Mouse (Mus musculus) testis, postnatal 14 days (tissue): ENCODE measurements around the gene 1810062G17Rik.

Source experiments
- DNase-seq: peaks from one replicate; pipeline ENCODE4 v3.0.0; 2021; ENCODE audit warnings: low spot score

1810062G17Rik gene

GRCm38 (mm10) chr3:36505306-36505705, 29.6 kb downstream of the 1810062G17Rik start:
- DNase-seq, result no peak

GRCm38 (mm10) chr3:36505809-36506735, 30.3 kb downstream of the 1810062G17Rik start:
- DNase-seq, result no peak

- no peak for DNase-seq
Measured at GRCm38 (mm10) chr3:36511491-36511890, 35.8 kb downstream of the 1810062G17Rik start.

GRCm38 (mm10) chr3:36516196-36516595, 40.5 kb downstream of the 1810062G17Rik start:
- no peak for DNase-seq

- DNase-seq, result no peak
Measured at GRCm38 (mm10) chr3:36521073-36522060, 45.6 kb downstream of the 1810062G17Rik start, which contains the start of gene Gm11549. Gm11549 (minus strand) TSS chr3:36521813.

GRCm38 (mm10) chr3:36522137-36522536, 46.4 kb downstream of the 1810062G17Rik start:
- DNase-seq, result no peak

- DNase-seq, result no peak
Measured at GRCm38 (mm10) chr3:36524466-36524865, 48.7 kb downstream of the 1810062G17Rik start.

GRCm38 (mm10) chr3:36530345-36530744, 54.6 kb downstream of the 1810062G17Rik start:
- DNase-seq, result no peak

- DNase-seq, result no peak
Measured at GRCm38 (mm10) chr3:36530781-36531180, 55.0 kb downstream of the 1810062G17Rik start.

GRCm38 (mm10) chr3:36531242-36531641, 55.5 kb downstream of the 1810062G17Rik start:
- DNase-seq, result no peak
